Mouse (Mus musculus) macrophage (primary cell): ENCODE data around the gene Tsen34. TPM values are rescaled to one million over a fixed set of nuclear protein-coding genes. Genes with fewer than 3 reads are reported as not detected.

Source experiments
- H3K27ac ChIP-seq: fragments of 350-480 bp; formaldehyde crosslinking; 2 replicates; pipeline ENCODE4 v1.9.0; 2021
- H3K36me3 ChIP-seq: fragments of 350-480 bp; formaldehyde crosslinking; 2 replicates; pipeline ENCODE4 v1.9.0; 2021; ENCODE audit errors: inconsistent target
- H3K4me3 ChIP-seq: fragments of 350-480 bp; formaldehyde crosslinking; 2 replicates; pipeline ENCODE4 v1.9.0; 2021; ENCODE audit errors: inconsistent target
- H3K79me2 ChIP-seq: fragments of 350-480 bp; formaldehyde crosslinking; 2 replicates; pipeline ENCODE4 v1.9.0; 2021; ENCODE audit errors: inconsistent target
- WGBS: methylation state at CpG from one replicate; pipeline ENCODE4 v1.1.7; 2026; ENCODE audit warnings: inconsistent platforms; ENCODE audit not compliant: missing documents; 5-methylcytosine and 5-hydroxymethylcytosine counted together
- polyA plus RNA-seq: library from polyadenylated mRNA; stranded (reverse); fragments of 250-400 nt; gene quantifications from 3 replicates; pipeline ENCODE4 v1.2.4, GENCODE M21; 2018; ENCODE audit warnings: inconsistent platforms
- total RNA-seq, 78 experiments: library from RNA; depleted of rRNA; stranded (reverse); fragments of 250-400 nt; gene quantifications; 1 replicate in 9 of 78; 2 replicates in 24 of 78; 3 replicates in 43 of 78; 4 replicates in 2 of 78; pipeline ENCODE4 v1.2.4; 2018; ENCODE audit warnings: inconsistent platforms in 56 of 78

Tsen34 gene
- total RNA-seq (2018; cell fraction: chromatin; rRNA removed): 10 to 100 TPM in 24 of 26 experiments, 1 to 10 TPM in 2; 8.2 to 50.8 (median 30.6) TPM
- total RNA-seq (2018; cell fraction: cytosol; rRNA removed): 10 to 100 TPM; 21.9 to 48.2 (median 37.9) TPM
- total RNA-seq (2018; cell fraction: nucleus; rRNA removed): 10 to 100 TPM; 11.7 to 48.9 (median 26.5) TPM
- polyA plus RNA-seq: 16.8 to 42.4 TPM (median 42.3 TPM) in 3 replicates

DNA sequence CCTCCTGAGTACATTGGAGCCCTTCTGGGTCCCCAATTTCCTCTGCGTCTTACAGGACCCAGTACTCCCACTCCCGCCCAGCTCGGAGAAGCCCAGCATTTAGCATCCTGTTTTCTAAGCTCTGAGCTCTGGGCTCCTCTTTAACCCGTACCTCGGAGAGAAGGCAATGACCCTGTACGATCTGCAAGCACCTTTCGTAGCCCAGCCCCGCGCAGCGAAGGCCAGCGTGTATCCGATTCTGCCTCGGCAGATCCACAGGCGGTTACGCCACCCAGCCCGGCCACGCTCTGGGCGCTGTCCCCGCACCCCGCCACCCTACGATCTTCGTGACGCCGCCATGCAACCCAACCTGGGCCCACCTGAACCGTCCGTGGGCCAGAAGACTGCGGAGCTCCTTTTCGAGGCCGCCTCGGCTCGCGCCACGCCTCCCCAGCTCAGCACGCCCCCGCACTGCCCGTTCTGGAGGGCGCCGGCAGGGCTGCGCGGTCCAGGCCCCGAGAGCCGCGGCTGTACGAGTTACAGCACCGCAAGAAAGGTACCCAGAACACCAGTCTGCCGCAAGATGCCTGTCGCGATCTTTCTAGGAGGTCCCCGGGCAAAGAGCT, at the start of gene Tsen34:
Gene Tsen34 (plus strand): TSS at position 482 of the 605 bp plus-strand sequence.
- WGBS: under 1% methylated on average over 49 of the region's 49 CpGs
- H3K27ac ChIP-seq: peak within 1 kb of the TSS; percentile 91
- H3K79me2 ChIP-seq: peaks cover 29% of the 10 kb centered on the region
- H3K4me3 ChIP-seq: peak within 1 kb of the TSS; percentile 61
- H3K36me3 ChIP-seq: peaks cover 10% of the 10 kb centered on the region; the same call in 1 of the 2 replicates

DNA sequence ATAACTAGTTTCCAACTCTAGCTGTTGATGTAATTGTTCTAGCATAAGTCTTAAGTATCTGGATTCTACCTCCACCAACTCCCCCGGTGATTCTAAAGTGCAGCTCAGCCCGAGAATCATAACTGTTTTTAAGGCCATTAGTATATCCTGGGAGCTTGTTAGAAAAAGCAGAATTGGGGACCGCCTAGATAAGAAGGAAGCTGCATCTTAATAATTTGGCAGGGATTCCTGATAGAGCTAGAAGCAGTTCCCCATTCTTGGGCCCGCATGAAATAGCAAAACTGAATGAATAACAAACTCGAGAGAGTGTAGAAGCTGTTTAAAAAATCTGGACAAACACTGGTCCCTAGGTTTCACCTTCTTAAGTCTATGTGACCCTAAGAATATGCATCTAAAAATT, 49.3 kb upstream of the Tsen34 start:
- Histone ChIP-seq H3K36me3 (peaks cover 34% of the 10 kb centered on the region), H3K79me2 (peaks cover 28% of the 10 kb centered on the region), H3K4me3 (peak overlapping the region; percentile 41; the same call in 1 of the 2 replicates), H3K27ac (peak overlapping the region; percentile 46)
- 5% methylated on average over 5 of the region's 5 CpGs for WGBS

DNA sequence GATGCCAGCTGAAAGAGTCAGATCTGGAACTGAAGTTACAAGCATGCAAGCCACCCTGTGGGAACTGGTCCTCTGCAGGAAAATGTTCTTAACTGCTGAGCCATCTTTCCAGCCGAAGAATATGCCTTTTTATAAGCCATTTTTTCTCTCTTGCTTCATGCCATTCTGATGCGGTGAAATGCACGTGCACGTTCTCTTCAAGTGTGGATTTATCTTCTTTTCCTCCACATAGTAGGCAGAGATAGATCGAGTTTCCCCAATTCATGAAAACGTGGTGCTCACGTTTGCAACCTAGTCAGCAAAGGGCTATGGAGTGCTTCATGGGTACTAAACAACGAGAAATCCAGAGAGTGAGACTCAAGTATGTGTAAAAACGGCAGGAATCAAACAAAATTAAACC, 48.8 kb upstream of the Tsen34 start:
- H3K27ac ChIP-seq: peak overlapping the region; percentile 46
- H3K79me2 ChIP-seq: peaks cover 32% of the 10 kb centered on the region
- 4% methylated on average over 9 of the region's 9 CpGs for WGBS
- peak overlapping the region; percentile 41 for H3K4me3 ChIP-seq
- peaks cover 30% of the 10 kb centered on the region for H3K36me3 ChIP-seq

DNA sequence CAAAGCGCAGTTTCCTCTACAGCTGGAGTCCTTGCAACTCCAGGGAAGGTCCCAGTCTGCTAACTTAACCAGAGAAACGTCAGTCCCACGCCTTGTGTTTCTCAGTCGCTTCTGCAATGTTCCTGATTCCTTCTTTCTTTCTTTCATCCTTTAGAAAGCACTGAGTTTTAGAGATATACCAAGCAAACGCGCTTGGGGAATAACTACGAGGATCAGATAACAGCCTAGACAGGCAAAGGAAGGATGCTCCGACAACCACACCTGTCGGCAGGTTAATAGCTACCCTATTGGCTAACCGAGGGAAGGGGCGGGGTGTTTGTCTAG, 48.4 kb upstream of the Tsen34 start:
- Histone ChIP-seq H3K4me3 (peak overlapping the region; percentile 41), H3K27ac (peak overlapping the region; percentile 46), H3K36me3 (peaks cover 25% of the 10 kb centered on the region; the same call in 1 of the 2 replicates), H3K79me2 (peaks cover 37% of the 10 kb centered on the region)
- WGBS: 0% methylated on average over 11 of the region's 11 CpGs

GRCm38 (mm10) chr7:3644672-3645487, 47.8 kb upstream of the Tsen34 start, which contains the start of gene Cnot3:
TSS of gene Cnot3 (plus strand) at chr7:3645268.
- peaks cover 42% of the 10 kb centered on the region for H3K79me2 ChIP-seq
- H3K4me3 ChIP-seq: peak within 1 kb of the TSS; percentile 58
- 0% methylated on average over 26 of the region's 58 CpGs for WGBS
- peak within 1 kb of the TSS; percentile 78 for H3K27ac ChIP-seq
- H3K36me3 ChIP-seq: peaks cover 19% of the 10 kb centered on the region; the same call in 1 of the 2 replicates

DNA sequence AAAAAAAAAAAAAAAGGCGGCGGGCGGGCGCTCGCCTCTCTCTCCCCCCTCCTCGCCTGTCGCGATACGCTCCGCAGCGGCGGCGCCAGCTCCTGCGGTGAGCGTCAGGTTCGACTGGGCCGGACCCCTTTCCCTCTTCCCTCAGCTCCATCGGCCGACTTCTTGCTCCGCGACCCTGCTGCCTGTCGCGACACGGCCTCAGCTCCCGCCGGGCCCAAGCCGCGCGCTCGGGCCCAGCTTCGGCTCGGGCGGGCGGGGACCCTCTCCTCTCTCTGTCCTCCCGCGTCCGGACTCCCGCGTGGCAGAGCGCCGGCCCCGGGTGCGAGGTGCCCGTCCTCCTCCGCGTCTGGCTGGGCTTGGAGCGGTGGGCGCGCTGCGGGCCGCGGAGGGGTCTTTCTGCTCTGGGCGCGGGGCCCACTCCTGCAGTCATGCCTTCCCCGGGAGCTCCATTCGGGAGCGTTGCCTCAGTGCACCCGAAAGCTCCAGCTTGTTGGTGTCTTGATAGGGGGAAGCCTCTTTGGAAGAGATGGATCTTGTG, 47.1 kb upstream of the Tsen34 start:
- H3K4me3 ChIP-seq: peak overlapping the region; percentile 58
- H3K79me2 ChIP-seq: peaks cover 47% of the 10 kb centered on the region
- peaks cover 17% of the 10 kb centered on the region; the same call in 1 of the 2 replicates for H3K36me3 ChIP-seq
- peak overlapping the region; percentile 78 for H3K27ac ChIP-seq
- under 1% methylated on average over 50 of the region's 58 CpGs for WGBS

DNA sequence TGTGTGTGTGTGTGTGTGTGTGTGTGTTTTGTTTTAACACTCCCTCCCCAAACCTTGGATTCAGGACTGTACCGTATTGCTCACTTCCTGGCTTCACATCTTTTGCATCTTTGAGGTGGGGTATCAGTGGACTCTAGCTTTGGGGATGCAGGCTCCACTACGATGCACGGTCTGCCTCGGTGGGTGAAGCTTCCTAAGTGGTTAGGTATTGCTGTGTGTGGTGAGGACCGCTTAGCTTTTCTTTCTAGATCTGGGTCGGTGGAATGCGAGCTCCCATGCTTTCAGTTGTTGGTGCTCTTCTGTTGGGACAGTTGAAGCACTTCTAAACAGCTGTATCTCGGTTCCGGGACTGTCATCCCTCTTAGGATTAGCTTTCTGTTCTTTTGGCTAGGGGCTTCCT, 46.5 kb upstream of the Tsen34 start:
- WGBS: 19% methylated on average over 8 of the region's 9 CpGs
- peaks cover 16% of the 10 kb centered on the region for H3K36me3 ChIP-seq
- H3K4me3 ChIP-seq: peak overlapping the region; percentile 58
- H3K79me2 ChIP-seq: peaks cover 47% of the 10 kb centered on the region
- H3K27ac ChIP-seq: peak overlapping the region; percentile 42

- no peak overlapping the region for H3K27ac ChIP-seq
- WGBS: 63% methylated on average over 4 of the region's 4 CpGs
- H3K36me3 ChIP-seq: peaks cover 16% of the 10 kb centered on the region
- H3K79me2 ChIP-seq: peaks cover 47% of the 10 kb centered on the region
- peak overlapping the region; percentile 58 for H3K4me3 ChIP-seq
These were observed 46.0 kb upstream of the Tsen34 start for GRCm38 (mm10) chr7:3646641-3647040.

DNA sequence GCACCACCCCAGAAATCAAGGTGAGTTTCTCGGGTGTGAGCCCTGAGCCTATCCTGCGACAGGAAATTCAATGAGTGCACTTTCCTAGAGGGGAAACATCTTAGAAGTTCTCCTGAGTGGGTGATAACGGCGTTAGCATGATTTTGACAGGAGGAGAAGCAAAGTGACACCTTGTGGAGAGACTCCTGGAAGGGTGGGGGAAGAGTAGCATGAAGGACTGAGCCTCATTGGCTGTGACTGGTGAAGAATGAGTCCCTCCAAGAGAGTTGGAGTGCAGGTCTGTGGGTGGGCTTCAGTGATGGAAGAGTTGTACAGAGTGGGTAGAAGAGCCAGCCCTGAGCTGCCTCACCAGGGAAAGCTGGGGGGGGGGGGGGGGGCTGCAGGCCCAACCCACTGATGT, 35.7 kb upstream of the Tsen34 start:
- Histone ChIP-seq H3K36me3 (peaks cover 90% of the 10 kb centered on the region), H3K79me2 (no peaks in the 10 kb centered on the region; the same call in 1 of the 2 replicates), H3K27ac (no peak overlapping the region), H3K4me3 (no peak overlapping the region)
- 100% methylated on average over 4 of the region's 4 CpGs for WGBS

DNA sequence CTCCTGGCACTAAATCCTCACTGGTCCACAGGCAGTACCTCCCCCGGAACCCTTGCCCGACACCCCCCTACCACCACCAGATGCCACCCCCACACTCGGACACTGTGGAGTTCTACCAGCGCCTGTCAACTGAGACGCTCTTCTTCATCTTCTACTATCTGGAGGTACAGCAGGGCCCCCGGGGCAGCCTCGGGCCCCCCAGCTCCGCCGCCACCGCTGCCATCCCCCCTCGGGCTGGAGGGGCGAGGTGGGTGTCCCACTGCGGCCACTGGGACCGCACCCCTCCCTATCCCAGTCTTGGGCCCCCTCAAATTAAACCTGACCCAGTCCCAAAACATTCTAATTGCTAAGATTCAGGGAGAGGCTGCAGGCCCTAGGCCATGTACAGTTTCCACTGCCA, 34.1 kb upstream of the Tsen34 start:
- H3K4me3 ChIP-seq: no peak overlapping the region
- peaks cover 83% of the 10 kb centered on the region for H3K36me3 ChIP-seq
- no peak overlapping the region for H3K27ac ChIP-seq
- peaks cover 8% of the 10 kb centered on the region for H3K79me2 ChIP-seq
- 100% methylated on average over 2 of the region's 14 CpGs for WGBS

DNA sequence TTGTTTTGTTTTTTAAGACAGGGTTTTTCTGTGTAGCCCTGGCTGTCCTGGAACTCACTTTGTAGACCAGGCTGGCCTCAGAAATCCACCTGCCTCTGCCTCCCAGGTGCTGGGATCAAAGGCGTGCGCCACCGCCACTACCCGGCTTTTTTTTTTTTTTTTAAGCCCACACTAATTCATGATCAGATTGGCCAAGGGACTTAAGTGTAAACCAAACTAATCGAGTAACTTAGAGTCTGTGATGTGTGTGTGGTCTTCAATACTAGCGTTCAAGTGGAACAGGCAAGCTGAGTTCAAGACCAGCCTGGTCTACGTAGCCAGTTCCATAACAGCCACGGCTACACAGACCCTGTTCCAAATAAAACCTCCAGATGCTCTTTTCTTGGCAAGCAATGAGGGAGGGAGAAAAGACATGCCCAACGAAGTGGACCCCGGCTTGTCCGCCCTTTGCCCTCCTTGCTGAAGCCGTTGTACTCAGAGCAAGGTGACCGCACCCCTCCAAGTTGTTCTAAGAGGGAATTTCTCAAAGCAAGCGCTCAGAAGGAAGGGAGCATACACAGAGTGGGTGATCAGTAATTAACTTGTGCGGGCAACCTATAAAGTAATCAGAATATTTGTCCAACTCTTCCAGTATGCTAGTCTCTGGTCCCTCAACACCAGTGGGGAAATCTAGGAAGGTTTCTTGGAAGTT, 28.0 kb upstream of the Tsen34 start:
- peaks cover 23% of the 10 kb centered on the region for H3K79me2 ChIP-seq
- peaks cover 29% of the 10 kb centered on the region for H3K36me3 ChIP-seq
- peak overlapping the region; percentile 79 for H3K4me3 ChIP-seq
- peak overlapping the region; percentile 53 for H3K27ac ChIP-seq
- WGBS: 29% methylated on average over 15 of the region's 15 CpGs

DNA sequence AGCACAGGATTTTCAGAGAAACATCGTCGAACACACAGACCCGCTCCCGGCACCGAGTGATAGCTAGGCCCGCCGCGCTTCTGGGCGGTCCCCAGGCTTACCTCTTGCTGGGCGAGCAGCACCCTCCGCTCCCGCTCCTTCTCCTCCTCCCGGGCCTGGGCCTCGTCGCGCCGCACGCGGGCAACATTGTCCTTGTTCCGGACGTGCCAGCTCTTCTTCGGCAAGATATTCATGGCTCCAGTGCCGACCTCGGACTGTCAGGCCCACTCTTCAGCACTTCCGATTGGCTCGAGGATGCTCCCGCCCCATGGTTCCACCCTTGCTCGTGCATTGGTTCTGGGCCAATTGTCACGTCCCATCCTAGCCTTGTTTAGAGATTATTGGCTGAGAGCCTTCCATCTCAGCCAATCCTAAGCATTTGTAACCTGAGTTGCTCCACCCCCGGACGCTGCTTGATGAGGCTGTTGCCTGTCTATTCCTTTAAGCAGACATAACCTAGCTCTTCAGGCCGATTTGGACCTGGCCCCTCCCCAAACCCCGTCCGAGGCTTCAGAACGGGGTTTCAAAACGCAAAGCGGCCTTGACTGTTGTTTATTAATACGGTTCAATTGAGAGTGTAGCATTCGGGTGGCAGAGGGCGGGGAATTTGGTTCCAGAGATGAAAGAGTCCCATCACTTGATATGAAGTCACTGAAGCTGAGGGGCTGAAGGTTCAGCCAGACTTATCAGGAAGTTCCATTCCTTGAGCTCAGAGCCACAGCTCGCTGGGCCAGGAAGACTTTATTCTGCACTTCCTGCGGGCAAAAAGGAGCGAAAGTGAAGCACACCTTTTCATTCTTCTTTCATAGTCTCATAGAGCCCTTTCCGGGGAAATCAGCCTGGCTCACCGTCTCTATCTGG, 27.2 kb upstream of the Tsen34 start, which contains the start of gene Leng1:
Gene Leng1 (minus strand): TSS at position 626 of the 900 bp plus-strand sequence.
- Histone ChIP-seq H3K79me2 (peaks cover 23% of the 10 kb centered on the region), H3K4me3 (peak within 1 kb of the TSS; percentile 79), H3K27ac (peak within 1 kb of the TSS; percentile 65), H3K36me3 (peaks cover 21% of the 10 kb centered on the region; the same call in 1 of the 2 replicates)
- 3% methylated on average over 45 of the region's 45 CpGs for WGBS

DNA sequence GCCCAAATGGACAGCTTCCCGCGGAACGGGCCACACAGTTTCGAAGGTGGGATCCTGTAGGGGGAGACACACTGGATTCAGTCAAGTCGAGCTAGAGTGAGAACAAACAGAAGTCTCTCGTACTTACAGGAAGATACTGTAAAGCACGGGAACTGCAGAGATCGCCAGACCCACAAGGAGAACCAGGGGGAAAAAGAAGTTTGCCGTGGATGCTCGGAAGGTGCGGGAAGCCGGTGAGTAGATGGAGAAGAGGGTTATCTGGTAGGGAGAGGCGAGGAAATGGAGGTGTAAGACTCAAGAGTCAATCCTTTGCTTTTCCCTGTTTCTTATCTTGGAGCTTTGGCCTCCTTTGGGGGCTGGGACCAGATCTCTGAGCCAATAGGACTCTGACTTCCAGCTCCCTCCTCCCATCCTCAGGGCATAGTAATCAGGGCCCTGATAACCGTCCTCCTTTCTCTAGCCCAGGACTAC, 25.7 kb upstream of the Tsen34 start:
- peaks cover 8% of the 10 kb centered on the region; the same call in 1 of the 2 replicates for H3K36me3 ChIP-seq
- 44% methylated on average over 14 of the region's 14 CpGs for WGBS
- no peak overlapping the region for H3K27ac ChIP-seq
- H3K79me2 ChIP-seq: peaks cover 23% of the 10 kb centered on the region
- no peak overlapping the region for H3K4me3 ChIP-seq
